Mouse (Mus musculus) liver, embryonic 12.5 days (tissue): Measurements from ENCODE around the gene Mrgprx1. TPM values are rescaled to one million over a fixed set of nuclear protein-coding genes. Genes with fewer than 3 reads are reported as not detected.
A peak's percentile ranks its signal among the peaks of the same experiment; 100 is the strongest.

Experiments
- ATAC-seq: fragments of 200-750 bp; cut with Nextera tagmentation; 2 replicates; pipeline ENCODE4 v1.8.0; 2017; ENCODE audit warnings: moderate number of reproducible peaks, mild to moderate bottlenecking, moderate library complexity
- H3K27ac ChIP-seq: fragments of 300-500 bp; sonication (generic); 2 replicates; pipeline ENCODE4 v1.5.1; 2016; ENCODE audit warnings: mild to moderate bottlenecking
- H3K27me3 ChIP-seq: fragments of 300-500 bp; sonication (generic); replicated peaks from 2 replicates; pipeline ENCODE4 v1.6.1; 2016; ENCODE audit warnings: mild to moderate bottlenecking, moderate library complexity
- H3K36me3 ChIP-seq: fragments of 300-500 bp; sonication (generic); 2 replicates; pipeline ENCODE4 v1.6.1; 2016; ENCODE audit warnings: mild to moderate bottlenecking, moderate library complexity
- H3K4me1 ChIP-seq: fragments of 300-500 bp; sonication (generic); 2 replicates; pipeline ENCODE4 v1.6.1; 2016
- H3K4me2 ChIP-seq: fragments of 300-500 bp; sonication (generic); 2 replicates; pipeline ENCODE4 v1.6.1; 2016; ENCODE audit warnings: mild to moderate bottlenecking, moderate library complexity
- H3K4me3 ChIP-seq: fragments of 300-500 bp; sonication (generic); 2 replicates; pipeline ENCODE4 v1.5.1; 2016; ENCODE audit warnings: mild to moderate bottlenecking, moderate library complexity
- H3K9ac ChIP-seq: fragments of 300-500 bp; sonication (generic); 2 replicates; pipeline ENCODE4 v1.6.1; 2016; ENCODE audit warnings: mild to moderate bottlenecking, moderate library complexity
- H3K9me3 ChIP-seq: fragments of 300-500 bp; sonication (generic); replicated peaks from 2 replicates; pipeline ENCODE4 v1.6.1; 2016; ENCODE audit warnings: mild to moderate bottlenecking, moderate library complexity
- WGBS: fragments of 180-500 bp; shearing (Covaris S2); methylation state at CpG from one replicate; pipeline ENCODE4 v1.1.7; 2016; ENCODE audit not compliant: insufficient replicate concordance; 5-methylcytosine and 5-hydroxymethylcytosine counted together
- polyA plus RNA-seq: library from polyadenylated mRNA; unstranded; fragments of >200 nt; fragmentation: Nextera tagmentation; extraction: Ambion mirVana; gene quantifications from 2 replicates; pipeline ENCODE4 v1.2.1, GENCODE M21; 2016

The Mrgprx1 gene
- not detected in 2 replicates for polyA plus RNA-seq

DNA sequence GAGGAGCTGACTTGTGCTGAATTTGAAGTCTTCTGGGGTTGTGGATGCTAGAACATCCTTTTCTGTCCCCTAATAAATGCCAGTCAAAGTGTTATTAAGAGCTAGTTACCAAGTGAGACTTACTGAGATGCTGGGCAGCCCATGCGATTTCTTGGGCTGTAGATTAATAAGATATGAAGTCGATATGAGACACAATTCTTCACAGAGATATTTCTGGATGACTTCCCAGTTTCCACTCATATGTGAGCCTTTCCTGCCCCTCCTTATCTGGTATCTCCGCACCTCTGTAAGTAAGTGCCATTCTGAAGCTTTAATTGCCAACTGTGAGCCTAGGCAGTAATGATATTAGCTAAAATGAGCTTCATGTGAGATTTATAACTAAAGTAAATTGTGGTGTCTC is at the start of gene Mrgprx1:
Mrgprx1 (minus strand) TSS at position 101 of the 400 bp plus-strand sequence.
- no peak within 1 kb of the TSS for H3K4me2 ChIP-seq
- no peak within 1 kb of the TSS for H3K9ac ChIP-seq
- H3K4me1 ChIP-seq = no peaks in the 10 kb centered on the region
- no peak for ATAC-seq
- H3K4me3 ChIP-seq = no peak within 1 kb of the TSS
- WGBS = 71% methylated on average over 3 of the region's 3 CpGs
- no peaks in the 10 kb centered on the region for H3K9me3 ChIP-seq
- H3K27ac ChIP-seq = no peak within 1 kb of the TSS
- H3K27me3 ChIP-seq = no peaks in the 10 kb centered on the region
- no peaks in the 10 kb centered on the region for H3K36me3 ChIP-seq

GRCm38 (mm10) chr7:48075521-48075920 is 48.1 kb upstream of the Mrgprx1 start:
- Histone ChIP-seq H3K9me3 (no peaks in the 10 kb centered on the region), H3K4me3 (no peak overlapping the region), H3K9ac (no peak overlapping the region), H3K27ac (no peak overlapping the region), H3K4me1 (no peaks in the 10 kb centered on the region), H3K27me3 (no peaks in the 10 kb centered on the region), H3K4me2 (no peak overlapping the region), H3K36me3 (no peaks in the 10 kb centered on the region)
- ATAC-seq = no peak

GRCm38 (mm10) chr7:48046475-48047185 is 19.2 kb upstream of the Mrgprx1 start:
- ATAC-seq = peak; percentile 86
- Histone ChIP-seq H3K27ac (no peak overlapping the region), H3K9me3 (no peaks in the 10 kb centered on the region), H3K27me3 (no peaks in the 10 kb centered on the region), H3K4me3 (no peak overlapping the region), H3K9ac (no peak overlapping the region), H3K4me1 (peaks cover 8% of the 10 kb centered on the region), H3K4me2 (no peak overlapping the region), H3K36me3 (no peaks in the 10 kb centered on the region)
- WGBS = 26% methylated on average over 4 of the region's 4 CpGs

DNA sequence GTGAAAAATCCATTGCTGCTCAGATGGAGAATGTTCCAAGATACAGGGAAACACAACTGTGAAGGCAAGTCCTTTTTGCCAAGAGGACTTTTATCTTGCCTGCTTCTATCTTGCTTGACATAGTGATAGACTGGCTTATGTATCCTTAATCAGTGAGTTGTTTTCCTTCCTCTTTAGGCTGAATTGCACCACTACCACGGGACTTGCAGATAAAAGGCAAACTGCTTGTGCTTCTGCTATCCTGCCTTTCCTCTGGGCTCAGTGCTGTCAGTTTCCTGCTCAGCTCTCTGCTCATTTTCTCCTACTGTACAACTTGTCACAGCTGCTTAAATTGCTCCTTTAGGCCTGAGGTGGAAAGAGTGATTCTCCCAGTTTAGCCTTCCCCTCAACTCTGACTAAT is 16.6 kb upstream of the Mrgprx1 start:
- no peaks in the 10 kb centered on the region for H3K27me3 ChIP-seq
- H3K9ac ChIP-seq = no peak overlapping the region
- WGBS = 6% methylated on average over 1 of the region's 1 CpGs
- H3K27ac ChIP-seq = no peak overlapping the region
- H3K4me1 ChIP-seq = peaks cover 8% of the 10 kb centered on the region
- ATAC-seq = peak; percentile 21; the same call in 1 of the 2 replicates
- H3K9me3 ChIP-seq = no peaks in the 10 kb centered on the region
- H3K36me3 ChIP-seq = no peaks in the 10 kb centered on the region
- H3K4me2 ChIP-seq = no peak overlapping the region
- no peak overlapping the region for H3K4me3 ChIP-seq

- Histone ChIP-seq H3K9ac (no peak overlapping the region), H3K36me3 (no peaks in the 10 kb centered on the region), H3K4me3 (no peak overlapping the region), H3K4me1 (no peaks in the 10 kb centered on the region), H3K9me3 (no peaks in the 10 kb centered on the region), H3K27me3 (no peaks in the 10 kb centered on the region), H3K4me2 (no peak overlapping the region), H3K27ac (no peak overlapping the region)
- WGBS = 33% methylated on average over 2 of the region's 2 CpGs
- ATAC-seq = no peak
These were observed 9.5 kb downstream of the Mrgprx1 start for GRCm38 (mm10) chr7:48017874-48018273.

DNA sequence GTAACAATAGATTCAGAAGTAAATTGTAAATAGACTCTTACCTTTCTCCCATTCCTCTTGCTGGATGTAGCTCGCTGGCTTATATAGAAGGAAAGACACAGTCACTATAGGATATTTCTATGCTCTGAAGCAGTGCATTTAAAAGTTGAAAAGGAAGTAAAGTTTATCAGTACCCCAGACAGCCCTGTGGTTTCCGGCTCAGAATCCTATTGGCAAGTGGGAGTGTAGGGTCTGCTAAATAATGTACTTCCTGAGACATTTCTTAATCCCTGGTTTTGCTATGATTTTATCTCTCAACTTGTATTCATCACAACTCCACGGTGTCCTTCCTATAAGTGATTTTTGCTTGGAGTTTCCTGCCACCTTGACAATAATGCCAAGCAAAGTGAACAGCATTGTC is 31.7 kb downstream of the Mrgprx1 start:
- Histone ChIP-seq H3K36me3 (no peaks in the 10 kb centered on the region), H3K27me3 (no peaks in the 10 kb centered on the region)
- WGBS = 29% methylated on average over 3 of the region's 3 CpGs

DNA sequence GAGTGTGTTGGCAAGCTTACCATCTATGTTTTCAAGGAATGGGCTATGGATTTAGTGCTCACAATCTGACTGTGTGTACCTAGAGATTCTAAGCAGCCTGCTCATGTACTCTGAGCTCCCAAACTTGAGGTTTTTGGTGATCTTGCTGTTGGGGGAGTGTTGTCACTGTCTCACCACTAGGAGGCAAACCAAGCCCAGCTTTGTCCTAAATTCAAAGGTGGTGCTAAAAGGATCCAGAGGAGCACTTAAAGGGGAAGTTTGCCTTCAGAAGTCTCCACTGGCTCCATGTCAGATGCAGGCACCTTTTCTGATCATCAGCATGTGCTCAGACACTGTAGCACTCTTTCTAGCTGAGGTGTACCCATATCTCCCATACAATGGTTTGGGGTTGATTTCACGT is 40.6 kb downstream of the Mrgprx1 start:
- H3K36me3 ChIP-seq = no peaks in the 10 kb centered on the region
- no peaks in the 10 kb centered on the region for H3K27me3 ChIP-seq
- H3K4me1 ChIP-seq = no peaks in the 10 kb centered on the region
- 17% methylated on average over 1 of the region's 1 CpGs for WGBS
- no peak for ATAC-seq
- no peaks in the 10 kb centered on the region for H3K9me3 ChIP-seq
- H3K4me2 ChIP-seq = no peak overlapping the region
- no peak overlapping the region for H3K4me3 ChIP-seq
- no peak overlapping the region for H3K9ac ChIP-seq
- H3K27ac ChIP-seq = no peak overlapping the region

More for the DNA sequence above, 31.7 kb downstream of the Mrgprx1 start:
- no peaks in the 10 kb centered on the region for H3K9me3 ChIP-seq
- no peak overlapping the region for H3K9ac ChIP-seq
- no peak overlapping the region for H3K4me3 ChIP-seq
- no peak for ATAC-seq
- no peak overlapping the region for H3K4me2 ChIP-seq
- no peak overlapping the region for H3K27ac ChIP-seq
- no peaks in the 10 kb centered on the region for H3K4me1 ChIP-seq

GRCm38 (mm10) chr7:47981995-47982394 is 45.4 kb downstream of the Mrgprx1 start, which contains the start of gene Mrgpra4:
Mrgpra4 (minus strand) TSS chr7:47982095.
- Histone ChIP-seq H3K4me1 (no peaks in the 10 kb centered on the region), H3K4me2 (no peak within 1 kb of the TSS), H3K27me3 (no peaks in the 10 kb centered on the region), H3K9ac (no peak within 1 kb of the TSS), H3K9me3 (no peaks in the 10 kb centered on the region), H3K36me3 (no peaks in the 10 kb centered on the region), H3K4me3 (no peak within 1 kb of the TSS), H3K27ac (no peak within 1 kb of the TSS)
- WGBS = 50% methylated on average over 1 of the region's 1 CpGs
- ATAC-seq = no peak

Other genes with a start within 250 kb of the Mrgprx1 start
- gene Mrgpra4, start 45.5 kb downstream of the Mrgprx1 start, polyA plus RNA-seq = not detected in 2 replicates
- gene Mrgprb5, start 141.4 kb upstream of the Mrgprx1 start, polyA plus RNA-seq = not detected in 2 replicates
- not detected in 2 replicates for gene Mrgprb4, start 171.7 kb upstream of the Mrgprx1 start, polyA plus RNA-seq